Mouse (Mus musculus): ENCODE results near the gene Agt. TPM values are rescaled to one million over a fixed set of nuclear protein-coding genes. Genes with fewer than 3 reads are reported as not detected.

The Agt gene
- polyA plus RNA-seq, 1 experiment = 231 TPM

DNA sequence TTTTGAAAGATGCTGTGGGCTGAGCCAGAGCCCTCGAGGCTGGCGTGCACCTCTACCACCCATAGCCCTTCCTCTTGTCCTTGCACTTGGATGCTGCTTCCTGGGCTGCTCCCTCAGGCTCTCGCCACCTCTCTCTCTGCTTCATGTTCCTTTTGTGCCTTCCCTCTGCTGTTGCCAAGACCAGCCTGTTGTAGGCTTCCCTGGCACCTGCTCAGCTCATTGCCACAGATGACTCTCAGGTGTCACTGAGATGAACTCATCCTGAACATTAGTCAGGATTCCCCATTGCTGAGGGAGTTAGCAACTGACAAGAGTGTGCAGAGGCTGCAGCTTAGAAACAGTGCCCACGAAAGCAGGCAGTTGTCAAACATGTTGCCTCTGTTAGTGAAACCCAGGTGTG lies 27.5 kb downstream of the Agt start:
- peaks cover 10% of the 10 kb centered on the region for H3K36me3 ChIP-seq (ENCODE audit: control insufficient read depth, insufficient read depth, low read length)
- no peak for TF ChIP-seq CTCF (IDR thresholded peaks at IDR 0.05; ENCODE audit: control insufficient read depth, insufficient read depth, insufficient replicate concordance, low read depth, low read length)
- H3K27ac ChIP-seq (ENCODE audit: control insufficient read depth, insufficient read depth, low read depth, low read length) = no peak overlapping the region
- H3K4me1 ChIP-seq (ENCODE audit: control insufficient read depth, insufficient read depth, low read length) = no peaks in the 10 kb centered on the region
- H3K4me3 ChIP-seq (ENCODE audit: control insufficient read depth, low read depth, low read length) = no peak overlapping the region
- H3K27me3 ChIP-seq (ENCODE audit: control insufficient read depth, insufficient read depth, low read length) = no peaks in the 10 kb centered on the region

DNA sequence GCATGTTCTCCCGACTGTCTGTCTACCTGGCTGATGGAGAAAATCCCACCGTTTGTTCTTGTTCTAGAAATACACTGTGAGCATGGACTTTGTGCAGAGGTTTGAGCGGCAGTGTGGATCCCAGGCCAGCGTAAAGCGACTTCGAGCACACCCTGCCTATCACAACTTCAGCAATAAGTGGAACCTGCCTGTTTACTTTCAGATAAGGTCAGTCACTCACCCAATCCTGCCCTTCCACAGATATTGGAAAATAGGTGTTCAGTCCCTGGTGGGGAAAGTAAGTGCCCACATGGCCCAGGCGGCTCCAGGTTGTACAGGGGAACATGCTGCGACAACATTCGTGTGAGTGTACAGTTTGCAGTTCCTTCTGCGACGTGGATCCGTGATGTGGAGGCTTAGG lies 28.6 kb downstream of the Agt start:
- Histone ChIP-seq H3K4me3 (ENCODE audit: control insufficient read depth, low read depth, low read length) (no peak overlapping the region), H3K27me3 (ENCODE audit: control insufficient read depth, insufficient read depth, low read length) (no peaks in the 10 kb centered on the region), H3K4me1 (ENCODE audit: control insufficient read depth, insufficient read depth, low read length) (no peaks in the 10 kb centered on the region), H3K36me3 (ENCODE audit: control insufficient read depth, insufficient read depth, low read length) (peaks cover 10% of the 10 kb centered on the region), H3K27ac (ENCODE audit: control insufficient read depth, insufficient read depth, low read depth, low read length) (no peak overlapping the region)
- TF ChIP-seq CTCF (IDR thresholded peaks at IDR 0.05; ENCODE audit: control insufficient read depth, insufficient read depth, insufficient replicate concordance, low read depth, low read length) (no peak), POLR2A (IDR thresholded peaks at IDR 0.05; ENCODE audit: control insufficient read depth, low read depth, low read length) (no peak)

DNA sequence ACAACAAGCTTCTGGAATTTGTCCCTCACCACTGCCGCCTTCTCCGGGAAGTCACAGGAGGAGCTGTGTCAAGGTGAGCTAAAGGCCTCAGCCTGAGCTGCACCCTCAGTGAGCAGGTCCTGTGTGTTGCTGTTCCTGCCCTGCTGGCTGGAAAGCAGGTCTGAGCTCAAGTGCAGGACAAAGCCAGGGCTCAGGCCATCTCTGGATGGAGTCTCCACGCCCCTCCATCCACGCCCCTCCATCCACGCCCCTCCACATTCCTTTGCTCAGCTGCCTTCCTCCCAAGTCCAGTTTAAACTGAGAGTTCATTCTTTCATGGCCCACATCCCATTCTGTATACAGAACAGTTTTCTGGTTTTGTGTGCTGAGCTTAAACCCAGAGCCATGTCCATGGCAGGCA lies 34.1 kb downstream of the Agt start:
- Histone ChIP-seq H3K27me3 (ENCODE audit: control insufficient read depth, insufficient read depth, low read length) (no peaks in the 10 kb centered on the region), H3K4me3 (ENCODE audit: control insufficient read depth, low read depth, low read length) (no peak overlapping the region), H3K36me3 (ENCODE audit: control insufficient read depth, insufficient read depth, low read length) (peaks cover 2% of the 10 kb centered on the region; the same call in 1 of the 2 replicates), H3K4me1 (ENCODE audit: control insufficient read depth, insufficient read depth, low read length) (no peaks in the 10 kb centered on the region; the same call in 1 of the 2 replicates), H3K27ac (ENCODE audit: control insufficient read depth, insufficient read depth, low read depth, low read length) (no peak overlapping the region)
- TF ChIP-seq CTCF (IDR thresholded peaks at IDR 0.05; ENCODE audit: control insufficient read depth, insufficient read depth, insufficient replicate concordance, low read depth, low read length) = no peak
- no peak for TF ChIP-seq POLR2A (IDR thresholded peaks at IDR 0.05; ENCODE audit: control insufficient read depth, low read depth, low read length)

DNA sequence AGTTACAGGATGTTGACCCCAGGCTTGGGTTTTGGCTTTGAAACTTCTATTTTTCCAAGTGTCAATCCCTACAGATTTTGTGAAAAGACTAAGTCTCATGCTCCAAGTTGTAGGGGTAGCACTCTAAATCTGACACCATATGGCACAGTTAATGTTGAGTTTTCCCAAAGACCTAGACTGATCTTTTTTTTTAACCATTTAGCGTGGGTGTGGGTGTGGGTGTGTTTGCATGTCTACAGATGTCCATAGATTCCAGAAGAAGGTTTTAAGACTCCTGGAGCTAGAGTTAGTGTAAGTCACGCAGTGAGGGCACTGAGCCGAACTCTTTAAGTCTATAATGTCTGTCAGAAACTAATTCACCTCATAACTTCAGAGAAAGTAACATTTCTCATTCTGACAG lies 36.9 kb downstream of the Agt start:
- H3K36me3 ChIP-seq (ENCODE audit: control insufficient read depth, insufficient read depth, low read length) = no peaks in the 10 kb centered on the region
- no peak overlapping the region for H3K27ac ChIP-seq (ENCODE audit: control insufficient read depth, insufficient read depth, low read depth, low read length)
- no peaks in the 10 kb centered on the region; the same call in 1 of the 2 replicates for H3K4me1 ChIP-seq (ENCODE audit: control insufficient read depth, insufficient read depth, low read length)
- H3K4me3 ChIP-seq (ENCODE audit: control insufficient read depth, low read depth, low read length) = no peak overlapping the region
- no peaks in the 10 kb centered on the region for H3K27me3 ChIP-seq (ENCODE audit: control insufficient read depth, insufficient read depth, low read length)
- TF ChIP-seq CTCF (IDR thresholded peaks at IDR 0.05; ENCODE audit: control insufficient read depth, insufficient read depth, insufficient replicate concordance, low read depth, low read length) = no peak
- no peak for TF ChIP-seq POLR2A (IDR thresholded peaks at IDR 0.05; ENCODE audit: control insufficient read depth, low read depth, low read length)

DNA sequence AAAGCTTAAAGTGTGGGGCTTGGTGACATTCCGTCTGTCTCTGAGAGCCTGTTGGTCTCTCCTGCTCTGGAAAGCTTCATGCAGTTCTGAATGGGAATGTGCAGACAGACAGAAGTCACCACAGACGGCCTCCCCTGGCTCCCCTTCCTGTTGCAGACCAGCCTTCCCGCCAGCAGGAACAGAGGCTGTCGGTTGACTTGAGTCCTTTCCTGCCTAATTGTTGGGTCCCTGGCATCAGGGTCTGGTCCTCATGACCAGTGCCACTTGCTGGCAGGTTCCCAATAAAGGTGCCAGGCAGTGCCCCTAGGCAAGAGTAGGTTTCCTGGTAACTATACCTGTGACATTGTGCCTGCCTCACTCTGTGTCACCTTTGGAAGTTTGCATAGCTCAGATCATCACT lies 38.5 kb downstream of the Agt start:
- no peaks in the 10 kb centered on the region for H3K27me3 ChIP-seq (ENCODE audit: control insufficient read depth, insufficient read depth, low read length)
- no peaks in the 10 kb centered on the region for H3K36me3 ChIP-seq (ENCODE audit: control insufficient read depth, insufficient read depth, low read length)
- no peak overlapping the region for H3K27ac ChIP-seq (ENCODE audit: control insufficient read depth, insufficient read depth, low read depth, low read length)
- no peaks in the 10 kb centered on the region; the same call in 1 of the 2 replicates for H3K4me1 ChIP-seq (ENCODE audit: control insufficient read depth, insufficient read depth, low read length)
- no peak overlapping the region for H3K4me3 ChIP-seq (ENCODE audit: control insufficient read depth, low read depth, low read length)
- TF ChIP-seq POLR2A (IDR thresholded peaks at IDR 0.05; ENCODE audit: control insufficient read depth, low read depth, low read length) (no peak), CTCF (IDR thresholded peaks at IDR 0.05; ENCODE audit: control insufficient read depth, insufficient read depth, insufficient replicate concordance, low read depth, low read length) (no peak)

DNA sequence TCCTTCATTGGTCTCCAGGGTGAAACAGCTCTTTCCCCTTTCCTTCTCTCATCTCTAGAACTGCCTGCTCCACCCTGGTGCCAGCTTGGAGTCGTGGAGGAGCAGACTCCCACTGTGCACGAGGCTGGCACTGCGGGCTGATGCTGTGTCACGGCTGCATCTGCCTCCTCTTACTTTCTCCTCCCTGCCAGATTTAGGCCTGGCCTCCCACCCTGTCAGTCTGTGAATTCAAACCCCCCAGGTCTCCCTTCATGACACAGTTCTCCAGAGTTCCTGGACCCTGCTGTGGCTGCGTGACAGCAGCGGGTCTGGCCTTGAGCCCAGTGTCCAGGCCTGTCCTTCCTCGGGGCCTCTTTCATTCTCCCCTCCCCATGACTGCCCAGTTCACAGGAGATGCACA lies 39.0 kb downstream of the Agt start:
- H3K4me1 ChIP-seq (ENCODE audit: control insufficient read depth, insufficient read depth, low read length) = no peaks in the 10 kb centered on the region; the same call in 1 of the 2 replicates
- no peak overlapping the region for H3K4me3 ChIP-seq (ENCODE audit: control insufficient read depth, low read depth, low read length)
- H3K36me3 ChIP-seq (ENCODE audit: control insufficient read depth, insufficient read depth, low read length) = peaks cover 1% of the 10 kb centered on the region; the same call in 1 of the 2 replicates
- H3K27me3 ChIP-seq (ENCODE audit: control insufficient read depth, insufficient read depth, low read length) = no peaks in the 10 kb centered on the region
- H3K27ac ChIP-seq (ENCODE audit: control insufficient read depth, insufficient read depth, low read depth, low read length) = no peak overlapping the region
- no peak for TF ChIP-seq CTCF (IDR thresholded peaks at IDR 0.05; ENCODE audit: control insufficient read depth, insufficient read depth, insufficient replicate concordance, low read depth, low read length)

DNA sequence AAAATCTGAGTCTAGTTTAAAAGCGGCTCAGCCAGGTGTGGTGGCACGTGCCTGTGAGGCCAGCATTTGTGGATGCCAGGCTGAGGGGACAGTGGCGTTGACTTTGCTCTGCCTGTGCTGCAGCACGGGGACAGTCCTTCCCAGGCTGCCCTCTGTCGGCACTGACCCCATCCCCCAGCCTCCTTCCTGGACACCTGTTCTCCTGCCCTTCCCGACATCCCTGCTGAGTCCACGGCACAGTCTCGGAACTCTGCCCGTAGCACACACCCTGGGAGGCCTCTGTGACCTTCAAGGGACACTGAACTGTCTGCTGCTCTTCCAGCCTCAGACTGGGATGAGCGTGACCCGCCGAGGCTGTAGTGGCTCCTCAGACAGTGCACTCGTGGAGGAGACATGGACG lies 39.4 kb downstream of the Agt start:
- TF ChIP-seq POLR2A (IDR thresholded peaks at IDR 0.05; ENCODE audit: control insufficient read depth, low read depth, low read length) (no peak), CTCF (IDR thresholded peaks at IDR 0.05; ENCODE audit: control insufficient read depth, insufficient read depth, insufficient replicate concordance, low read depth, low read length) (no peak)
- Histone ChIP-seq H3K4me1 (ENCODE audit: control insufficient read depth, insufficient read depth, low read length) (no peaks in the 10 kb centered on the region; the same call in 1 of the 2 replicates), H3K36me3 (ENCODE audit: control insufficient read depth, insufficient read depth, low read length) (peaks cover 1% of the 10 kb centered on the region; the same call in 1 of the 2 replicates)

DNA sequence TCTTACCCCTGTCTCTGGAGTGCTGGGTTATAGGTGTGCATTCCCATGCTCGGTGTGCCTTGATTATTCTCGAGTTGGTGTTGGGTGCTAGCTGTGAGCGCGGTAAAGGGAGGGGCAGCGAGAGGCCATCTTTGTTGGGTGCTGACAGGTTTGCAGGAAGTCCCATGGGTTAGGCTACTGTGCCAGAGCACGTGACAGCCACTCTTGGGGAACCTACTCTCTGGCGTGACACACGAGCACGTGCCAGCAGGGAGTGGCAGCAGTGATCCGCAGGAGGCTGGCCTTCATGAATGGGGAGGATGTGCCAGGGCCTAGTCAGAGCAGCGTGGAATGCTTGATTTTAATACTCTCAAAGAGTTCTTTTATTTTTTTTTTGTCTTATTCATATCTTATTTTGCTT lies 43.2 kb downstream of the Agt start:
- TF ChIP-seq POLR2A (IDR thresholded peaks at IDR 0.05; ENCODE audit: control insufficient read depth, low read depth, low read length) = no peak
- TF ChIP-seq CTCF (IDR thresholded peaks at IDR 0.05; ENCODE audit: control insufficient read depth, insufficient read depth, insufficient replicate concordance, low read depth, low read length) = no peak
- Histone ChIP-seq H3K27ac (ENCODE audit: control insufficient read depth, insufficient read depth, low read depth, low read length) (no peak overlapping the region), H3K4me1 (ENCODE audit: control insufficient read depth, insufficient read depth, low read length) (peaks cover 4% of the 10 kb centered on the region), H3K36me3 (ENCODE audit: control insufficient read depth, insufficient read depth, low read length) (peaks cover 1% of the 10 kb centered on the region; the same call in 1 of the 2 replicates), H3K4me3 (ENCODE audit: control insufficient read depth, low read depth, low read length) (no peak overlapping the region), H3K27me3 (ENCODE audit: control insufficient read depth, insufficient read depth, low read length) (no peaks in the 10 kb centered on the region)

More for the DNA sequence above, 39.4 kb downstream of the Agt start:
- Histone ChIP-seq H3K27ac (ENCODE audit: control insufficient read depth, insufficient read depth, low read depth, low read length) (no peak overlapping the region), H3K27me3 (ENCODE audit: control insufficient read depth, insufficient read depth, low read length) (no peaks in the 10 kb centered on the region), H3K4me3 (ENCODE audit: control insufficient read depth, low read depth, low read length) (no peak overlapping the region)
